Mouse (Mus musculus): ENCODE measurements at regions not wholly inside any gene's neighbourhood (a gene's known extent, or its start where the extent isn't known, plus 50 kb on each side); places are given as distances from the start of the nearest gene placed in this dataset.

- DNase-seq (ENCODE audit: extremely low spot score in 1 of 2, low spot score in 1 of 2), result no peak
These were observed 674.3 kb upstream of the Adgrl2 start for GRCm38 (mm10) chr3:149664624-149665023.

- DNase-seq (ENCODE audit: extremely low spot score in 1 of 2, low spot score in 1 of 2), result no peak
These were observed 648.0 kb upstream of the Adgrl2 start for GRCm38 (mm10) chr3:149638324-149638723.

- no peak for DNase-seq (ENCODE audit: extremely low spot score in 1 of 2, low spot score in 1 of 2)
These were observed 635.8 kb upstream of the Adgrl2 start for GRCm38 (mm10) chr3:149626186-149626585.

- DNase-seq (ENCODE audit: extremely low spot score in 1 of 2, low spot score in 1 of 2), result no peak
These were observed 635.1 kb upstream of the Adgrl2 start for GRCm38 (mm10) chr3:149625497-149625896.

- no peak for DNase-seq (ENCODE audit: extremely low spot score in 1 of 2, low spot score in 1 of 2)
These were observed 634.7 kb upstream of the Adgrl2 start for GRCm38 (mm10) chr3:149625066-149625465.

- DNase-seq (ENCODE audit: extremely low spot score in 1 of 2, low spot score in 1 of 2), result no peak
These were observed 633.6 kb upstream of the Adgrl2 start for GRCm38 (mm10) chr3:149623851-149624532.

- DNase-seq (ENCODE audit: extremely low spot score in 1 of 2, low spot score in 1 of 2), result no peak
These were observed 613.5 kb upstream of the Adgrl2 start for GRCm38 (mm10) chr3:149603865-149604264.

- DNase-seq (ENCODE audit: extremely low spot score in 1 of 2, low spot score in 1 of 2), result no peak
These were observed 610.9 kb upstream of the Adgrl2 start for GRCm38 (mm10) chr3:149601276-149601675.

GRCm38 (mm10) chr3:149594470-149594869 lies 604.1 kb upstream of the Adgrl2 start:
- peak in 1 of 2 experiments; percentile 15 for DNase-seq (ENCODE audit: extremely low spot score in 1 of 2, low spot score in 1 of 2)

GRCm38 (mm10) chr3:149585769-149586168 lies 595.4 kb upstream of the Adgrl2 start:
- no peak for DNase-seq (ENCODE audit: extremely low spot score in 1 of 2, low spot score in 1 of 2)

- no peak for DNase-seq (ENCODE audit: extremely low spot score in 1 of 2, low spot score in 1 of 2)
These were observed 590.8 kb upstream of the Adgrl2 start for GRCm38 (mm10) chr3:149581141-149581540.

GRCm38 (mm10) chr3:149575678-149576077 lies 585.3 kb upstream of the Adgrl2 start:
- DNase-seq (ENCODE audit: extremely low spot score in 1 of 2, low spot score in 1 of 2), result no peak

GRCm38 (mm10) chr3:149566853-149567252 lies 576.5 kb upstream of the Adgrl2 start:
- DNase-seq (ENCODE audit: extremely low spot score in 1 of 2, low spot score in 1 of 2), result no peak

GRCm38 (mm10) chr3:149550231-149550951 lies 560.0 kb upstream of the Adgrl2 start:
- peak in 1 of 2 experiments; percentile 20 for DNase-seq (ENCODE audit: extremely low spot score in 1 of 2, low spot score in 1 of 2)

GRCm38 (mm10) chr3:149547045-149547444 lies 556.7 kb upstream of the Adgrl2 start:
- no peak for DNase-seq (ENCODE audit: extremely low spot score in 1 of 2, low spot score in 1 of 2)

GRCm38 (mm10) chr3:149546256-149546655 lies 555.9 kb upstream of the Adgrl2 start:
- no peak for DNase-seq (ENCODE audit: extremely low spot score in 1 of 2, low spot score in 1 of 2)

- no peak for DNase-seq (ENCODE audit: extremely low spot score in 1 of 2, low spot score in 1 of 2)
These were observed 543.8 kb upstream of the Adgrl2 start for GRCm38 (mm10) chr3:149534183-149534582.

- DNase-seq (ENCODE audit: extremely low spot score in 1 of 2, low spot score in 1 of 2), result no peak
These were observed 539.8 kb upstream of the Adgrl2 start for GRCm38 (mm10) chr3:149530026-149530607.

- DNase-seq (ENCODE audit: extremely low spot score in 1 of 2, low spot score in 1 of 2), result no peak
These were observed 536.2 kb upstream of the Adgrl2 start for GRCm38 (mm10) chr3:149526509-149526908.

- peak in 1 of 2 experiments; percentile 10 for DNase-seq (ENCODE audit: extremely low spot score in 1 of 2, low spot score in 1 of 2)
These were observed 529.2 kb upstream of the Adgrl2 start for GRCm38 (mm10) chr3:149519575-149519929.

GRCm38 (mm10) chr3:149518928-149519574 lies 528.7 kb upstream of the Adgrl2 start:
- peak; percentile 8 for DNase-seq (ENCODE audit: extremely low spot score in 1 of 2, low spot score in 1 of 2)
